In the genomic region with DNA sequence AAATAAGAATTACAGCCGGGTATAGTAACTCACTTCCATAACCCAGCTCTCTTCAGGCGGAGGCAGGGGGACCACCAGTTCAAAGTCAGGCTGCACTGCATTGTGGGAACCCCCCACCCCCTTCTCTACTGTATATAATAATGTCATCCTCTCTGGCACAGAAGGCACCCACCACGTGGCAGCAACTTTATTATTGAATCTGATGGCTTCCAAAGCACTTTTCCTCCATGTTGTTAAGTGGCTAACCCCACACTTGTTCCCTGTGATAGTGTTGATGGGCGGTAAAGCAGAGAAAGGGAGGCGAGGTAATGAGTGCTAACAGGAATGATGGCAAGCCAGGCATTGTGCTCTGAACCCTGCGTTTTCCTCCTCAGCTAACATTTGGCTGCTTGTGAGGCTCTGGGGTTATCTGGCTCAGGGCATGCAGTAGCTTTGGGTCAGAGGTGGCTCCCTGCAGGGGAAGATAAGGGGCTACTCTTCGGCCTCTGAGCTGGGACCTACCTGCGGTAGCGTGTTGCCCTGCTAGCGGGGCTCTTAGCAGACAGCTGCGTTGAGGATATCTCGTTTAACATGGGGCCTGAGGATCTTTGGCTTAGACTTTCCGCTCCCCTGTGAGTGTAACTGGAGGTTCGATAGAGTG, we compare ENCODE assay signal across 9 mouse cellular contexts. TPM values are rescaled to one million over a fixed set of nuclear protein-coding genes. Genes with fewer than 3 reads are reported as not detected.
DNase-seq lines count a peak whose midpoint lies in the region; ATAC-seq and TF ChIP-seq lines count a peak whose summit lies in the region.
"Had no signal": no experiment of that assay in that cellular context is flagged by ENCODE, and none has a peak within 500 bp of the region (broad histone marks: within the 10 kb centered on the region; RNA-seq: fewer than 3 reads in every experiment).

No protein-coding gene starts in this region.

- peaks cover 35% of the 10 kb centered on the region for H3K4me1 ChIP-seq in hindbrain, embryonic 16.5 days (ENCODE audit: control insufficient read depth, insufficient read depth, low read depth, low read length)
- H3K4me1 ChIP-seq in midbrain, embryonic 13.5 days (replicated peaks) = peaks cover 46% of the 10 kb centered on the region

- no peak for TF ChIP-seq CTCF in gastrocnemius, adult 2 months (IDR thresholded peaks at IDR 0.05)

- intact Hi-C loops in gastrocnemius, adult 2 months (cut with DNase I) = no loop called here

- no peak for DNase-seq in gastrocnemius, adult 2 months
- no peak for DNase-seq in gastrocnemius, adult 8-10 months (ENCODE audit: low spot score in 2 of 2)
- DNase-seq in c-Kit-negative CD71-positive TER-119-positive erythroid progenitor cells, embryonic 14.5 days (ENCODE audit: low read depth, low spot score) = peak; percentile 75
- DNase-seq in right cerebral cortex, postnatal 36 days (ENCODE audit: low spot score in 2 of 2) = no peak
- DNase-seq in urinary bladder, postnatal 25 days (ENCODE audit: low spot score) = no peak
- no peak for DNase-seq in urinary bladder, adult 2 months (ENCODE audit: low spot score)
- DNase-seq: thymus, adult 18-20 months had no signal

- no peaks in the 10 kb centered on the region for H3K9me3 ChIP-seq in hindbrain, embryonic 16.5 days (ENCODE audit: control insufficient read depth, low read length)
- H3K9me3 ChIP-seq in midbrain, embryonic 13.5 days = no peaks in the 10 kb centered on the region

- peak overlapping the region; percentile 78 for H3K4me3 ChIP-seq in gastrocnemius, adult 2 months
- no peak overlapping the region; the same call in 1 of the 2 replicates for H3K4me3 ChIP-seq in hindbrain, embryonic 16.5 days (ENCODE audit: low read length)
- H3K4me3 ChIP-seq in midbrain, embryonic 13.5 days (replicated peaks) = peak overlapping the region; percentile 74; the same call in 1 of the 2 replicates

- no peak for ATAC-seq in hindbrain, embryonic 16.5 days
- ATAC-seq in midbrain, embryonic 13.5 days = no peak

- H3K9ac ChIP-seq in hindbrain, embryonic 16.5 days (ENCODE audit: low read depth, low read length) = no peak overlapping the region; the same call in 1 of the 2 replicates
- peak overlapping the region; percentile 89 for H3K9ac ChIP-seq in midbrain, embryonic 13.5 days (replicated peaks)

- H3K27ac ChIP-seq in gastrocnemius, adult 2 months = peak overlapping the region; percentile 95; the same call in 1 of the 2 replicates
- no peak overlapping the region for H3K27ac ChIP-seq in hindbrain, embryonic 16.5 days (ENCODE audit: low read depth, low read length)
- H3K27ac ChIP-seq in midbrain, embryonic 13.5 days = no peak overlapping the region

- peaks cover 4% of the 10 kb centered on the region; the same call in 1 of the 2 replicates for H3K36me3 ChIP-seq in hindbrain, embryonic 16.5 days (ENCODE audit: control insufficient read depth, insufficient read depth, low read length)
- peaks cover 16% of the 10 kb centered on the region for H3K36me3 ChIP-seq in midbrain, embryonic 13.5 days

- no peaks in the 10 kb centered on the region for H3K27me3 ChIP-seq in hindbrain, embryonic 16.5 days (replicated peaks; ENCODE audit: control insufficient read depth, insufficient read depth, low read length)
- H3K27me3 ChIP-seq in midbrain, embryonic 13.5 days = no peaks in the 10 kb centered on the region

- 77% methylated on average over 14 of the region's 14 CpGs for WGBS in hindbrain, embryonic 16.5 days
- 74% methylated on average over 14 of the region's 14 CpGs for WGBS in midbrain, embryonic 13.5 days

- peak overlapping the region; percentile 69 for H3K4me2 ChIP-seq in hindbrain, embryonic 16.5 days (ENCODE audit: low read length)
- H3K4me2 ChIP-seq in midbrain, embryonic 13.5 days (replicated peaks) = peak overlapping the region; percentile 91

RNA-seq across cellular contexts. Expression of gene Glrx5, which starts 1.8 kb away (rescaled TPM):
- total RNA-seq in gastrocnemius, adult 2 months (2021) = 10 to 100 TPM; 57.2 to 72.1 TPM
- total RNA-seq in gastrocnemius, adult 8-10 months (2022) = 10 to 100 TPM; 57.5 to 66.9 (median 60.3) TPM
- polyA plus RNA-seq in hindbrain, embryonic 16.5 days (2015; fragmentation: Nextera tagmentation; extraction: Ambion mirVana) = 168 and 179 TPM in 2 replicates
- polyA plus RNA-seq in midbrain, embryonic 13.5 days (2015; fragmentation: Nextera tagmentation; extraction: Ambion mirVana) = 139 and 148 TPM in 2 replicates
- polyA plus RNA-seq in urinary bladder, adult 2 months (2012; rRNA removed) = 47.7 and 53.9 TPM in 2 replicates

RNA-seq across cellular contexts. Expression of gene Syne3, which starts 24.6 kb away (rescaled TPM):
- total RNA-seq in gastrocnemius, adult 2 months (2021) = 1 to 10 TPM; 4.1 to 4.7 TPM
- 1 to 10 TPM; 2.9 to 5.0 (median 3.6) TPM for total RNA-seq in gastrocnemius, adult 8-10 months (2022)
- polyA plus RNA-seq in hindbrain, embryonic 16.5 days (2015; fragmentation: Nextera tagmentation; extraction: Ambion mirVana) = 0.38 and 0.60 TPM in 2 replicates
- polyA plus RNA-seq in midbrain, embryonic 13.5 days (2015; fragmentation: Nextera tagmentation; extraction: Ambion mirVana) = 0.17 and 0.27 TPM in 2 replicates
- polyA plus RNA-seq in urinary bladder, adult 2 months (2012; rRNA removed) = 3.0 and 5.3 TPM in 2 replicates
